Comparison of ENCODE assay signal across 7 mouse cellular contexts in genomic region chr10:27616641-27617415, GRCm38 (mm10). TPM values are rescaled to one million over a fixed set of nuclear protein-coding genes. Genes with fewer than 3 reads are reported as not detected.
DNase-seq lines count a peak whose midpoint lies in the region; ATAC-seq and TF ChIP-seq lines count a peak whose summit lies in the region.

No protein-coding gene starts in this region.

- no peaks in the 10 kb centered on the region for H3K4me1 ChIP-seq in ES-Bruce4 (ENCODE audit: control insufficient read depth, insufficient read depth, low read length)
- H3K4me1 ChIP-seq in hindbrain, embryonic 14.5 days (replicated peaks; ENCODE audit: control insufficient read depth, insufficient read depth, low read length): peaks cover 7% of the 10 kb centered on the region
- H3K4me1 ChIP-seq in neural tube, embryonic 11.5 days (ENCODE audit: control insufficient read depth, insufficient read depth, low read length): no peaks in the 10 kb centered on the region

- peaks cover 4% of the 10 kb centered on the region; the same call in 1 of the 2 replicates for H3K9me3 ChIP-seq in ES-Bruce4 (replicated peaks; ENCODE audit: control insufficient read depth, insufficient read depth, low read length, poor library complexity, severe bottlenecking)
- H3K9me3 ChIP-seq in hindbrain, embryonic 14.5 days (ENCODE audit: control insufficient read depth, low read length): no peaks in the 10 kb centered on the region
- H3K9me3 ChIP-seq in neural tube, embryonic 11.5 days (ENCODE audit: control insufficient read depth, low read length): no peaks in the 10 kb centered on the region

- H3K36me3 ChIP-seq in ES-Bruce4 (ENCODE audit: control insufficient read depth, insufficient read depth, low read length, poor library complexity, severe bottlenecking): no peaks in the 10 kb centered on the region
- H3K36me3 ChIP-seq in hindbrain, embryonic 14.5 days (replicated peaks; ENCODE audit: control insufficient read depth, insufficient read depth): no peaks in the 10 kb centered on the region
- no peaks in the 10 kb centered on the region for H3K36me3 ChIP-seq in neural tube, embryonic 11.5 days (ENCODE audit: control insufficient read depth, insufficient read depth, low read length)

- no peak for TF ChIP-seq CTCF in ES-Bruce4 (IDR thresholded peaks at IDR 0.05; ENCODE audit: low read depth, low read length)
- no peak for TF ChIP-seq CTCF in gastrocnemius, adult 2 months (IDR thresholded peaks at IDR 0.05)

- H3K4me2 ChIP-seq in hindbrain, embryonic 14.5 days (replicated peaks): peak overlapping the region; percentile 51
- peak overlapping the region; percentile 34 for H3K4me2 ChIP-seq in neural tube, embryonic 11.5 days (ENCODE audit: low read depth)

- peak; percentile 53; the same call in 1 of the 2 replicates for ATAC-seq in hindbrain, embryonic 14.5 days (ENCODE audit: low FRiP score)
- ATAC-seq in neural tube, embryonic 11.5 days (ENCODE audit: insufficient read depth, low FRiP score, low TSS enrichment): no peak
- no peak for ATAC-seq in granulocyte monocyte progenitor cell, adult 5-6 weeks (replicated peaks; ENCODE audit: poor library complexity, severe bottlenecking)

- H3K27me3 ChIP-seq in ES-Bruce4 (ENCODE audit: control insufficient read depth, insufficient read depth, low read length, poor library complexity, severe bottlenecking): peaks cover 1% of the 10 kb centered on the region; the same call in 1 of the 2 replicates
- H3K27me3 ChIP-seq in hindbrain, embryonic 14.5 days (ENCODE audit: control insufficient read depth, insufficient read depth, low read length): no peaks in the 10 kb centered on the region
- H3K27me3 ChIP-seq in neural tube, embryonic 11.5 days (ENCODE audit: control insufficient read depth, insufficient read depth, low read length): no peaks in the 10 kb centered on the region

- WGBS in hindbrain, embryonic 14.5 days: 20% methylated on average over 18 of the region's 18 CpGs
- WGBS in neural tube, embryonic 11.5 days: 11% methylated on average over 18 of the region's 18 CpGs

- no peak for TF ChIP-seq EP300 in ES-Bruce4 (IDR thresholded peaks at IDR 0.05; ENCODE audit: insufficient read depth, low read depth, low read length)

- intact Hi-C loops in gastrocnemius, adult 2 months (cut with DNase I): no loop called here

- peak overlapping the region; percentile 32; the same call in 1 of the 2 replicates for H3K4me3 ChIP-seq in ES-Bruce4 (ENCODE audit: low read depth, low read length)
- H3K4me3 ChIP-seq in gastrocnemius, adult 2 months: peak overlapping the region; percentile 75
- H3K4me3 ChIP-seq in hindbrain, embryonic 14.5 days (replicated peaks; ENCODE audit: low read length): peak overlapping the region; percentile 22; the same call in 1 of the 2 replicates
- peak overlapping the region; percentile 30 for H3K4me3 ChIP-seq in neural tube, embryonic 11.5 days (ENCODE audit: low read depth, low read length)

- TF ChIP-seq POLR2A in ES-Bruce4 (IDR thresholded peaks at IDR 0.05; ENCODE audit: insufficient read depth, low read length): no peak

- peak overlapping the region; percentile 12; the same call in 1 of the 2 replicates for H3K9ac ChIP-seq in ES-Bruce4 (ENCODE audit: low read depth, poor library complexity, severe bottlenecking)
- peak overlapping the region; percentile 39; the same call in 1 of the 2 replicates for H3K9ac ChIP-seq in hindbrain, embryonic 14.5 days
- H3K9ac ChIP-seq in neural tube, embryonic 11.5 days (ENCODE audit: low read length): peak overlapping the region; percentile 56

- H3K27ac ChIP-seq in ES-Bruce4 (ENCODE audit: insufficient read depth, low read length): no peak overlapping the region
- H3K27ac ChIP-seq in gastrocnemius, adult 2 months: peak overlapping the region; percentile 89
- H3K27ac ChIP-seq in hindbrain, embryonic 14.5 days: no peak overlapping the region
- no peak overlapping the region for H3K27ac ChIP-seq in neural tube, embryonic 11.5 days (ENCODE audit: low read depth, low read length)

- DNase-seq in brain, adult 2 months (ENCODE audit: low read depth, low spot score): peak; percentile 13
- peak; percentile 80 for DNase-seq in gastrocnemius, adult 2 months
- no peak for DNase-seq in hindbrain, embryonic 14.5 days (ENCODE audit: low spot score)
- DNase-seq in liver: peak; percentile 3
- peak; percentile 45 for DNase-seq in neural tube, embryonic 11.5 days (ENCODE audit: low spot score)

RNA-seq across cellular contexts. Expression of gene Lama2, which starts 2.7 kb away (rescaled TPM):
- 0.15 TPM in 1 of 2 replicates, not detected in the other for polyA plus RNA-seq in ES-Bruce4 (2011; ENCODE audit: insufficient read depth, insufficient read length, low read depth, missing spikeins)
- total RNA-seq in gastrocnemius, adult 2 months (2021): 10 to 100 TPM; 46.0 to 56.1 TPM
- 8.5 and 11.2 TPM in 2 replicates for polyA plus RNA-seq in hindbrain, embryonic 14.5 days (2014; fragmentation: Nextera tagmentation; extraction: Ambion mirVana)
- 9.4 and 11.2 TPM in 2 replicates for polyA plus RNA-seq in neural tube, embryonic 11.5 days (2014; fragmentation: Nextera tagmentation; extraction: Ambion mirVana)
- total RNA-seq in granulocyte monocyte progenitor cell, adult 5-6 weeks (2014; fragmentation: Nextera tagmentation): not detected in 2 replicates
- not detected in 2 replicates for total RNA-seq in granulocyte monocyte progenitor cell, adult 5-6 weeks (2017)

Comparison
In these comparisons a context has a peak if more than half of its experiments do, and no peak if none do; other contexts are left out.
1. H3K4me3 ChIP-seq: peak in every context shown above with its lines; median percentile 75 in gastrocnemius, adult 2 months; 32 in ES-Bruce4; 30 in neural tube, embryonic 11.5 days; 22 in hindbrain, embryonic 14.5 days.